Mouse (Mus musculus) bone marrow, adult 2 months (tissue): ENCODE measurements around the gene Isca2.

ENCODE experiments used
- CTCF ChIP-seq: fragments of 200-500 bp; IDR thresholded peaks from 2 replicates; pipeline ENCODE4 v1.5.1; 2011; ENCODE audit warnings: low read length, control low read depth; ENCODE audit not compliant: control insufficient read depth, insufficient read depth
- POLR2A ChIP-seq: fragments of 200-500 bp; IDR thresholded peaks from 2 replicates; pipeline ENCODE4 v1.6.1; 2011; ENCODE audit warnings: low read depth, mild to moderate bottlenecking, control low read depth, low read length, borderline replicate concordance; ENCODE audit not compliant: control insufficient read depth

- TF ChIP-seq CTCF (no peak), POLR2A (no peak)
Observed at GRCm38 (mm10) chr12:84763577-84764218, 9.4 kb upstream of the Isca2 start.
